Mouse (Mus musculus) Muller cell, postnatal 12 days (primary cell): ENCODE measurements at regions not wholly inside any gene's neighbourhood (a gene's known extent, or its start where the extent isn't known, plus 50 kb on each side); places are given as distances from the start of the nearest gene placed in this dataset.
"Not testable (repeated sequence)": the region's sequence is repeated elsewhere in the genome, so short reads cannot be mapped to it uniquely, and the experiment has no call there.

Source experiments
- DNase-seq: peaks from one replicate; pipeline ENCODE4 v3.0.0-alpha.2; 2015; ENCODE audit errors: inconsistent ontology term

GRCm38 (mm10) chr3:5806947-5807575, 56.5 kb downstream of the Gm8797 start:
- no peak for DNase-seq

GRCm38 (mm10) chr3:5811071-5811590, 60.5 kb downstream of the Gm8797 start:
- peak; percentile 97 for DNase-seq

- DNase-seq = not testable (repeated sequence)
Observed at GRCm38 (mm10) chr3:5820243-5820642, 69.6 kb downstream of the Gm8797 start.

- DNase-seq = not testable (repeated sequence)
Observed at GRCm38 (mm10) chr3:5860237-5860636, 109.6 kb downstream of the Gm8797 start.

- no peak for DNase-seq
Observed at GRCm38 (mm10) chr3:5870407-5870806, 119.8 kb downstream of the Gm8797 start.

GRCm38 (mm10) chr3:5879113-5879512, 128.5 kb downstream of the Gm8797 start:
- no peak for DNase-seq

- DNase-seq = no peak
Observed at GRCm38 (mm10) chr3:5917536-5917935, 166.9 kb downstream of the Gm8797 start.

GRCm38 (mm10) chr3:5950243-5950642, 199.6 kb downstream of the Gm8797 start:
- DNase-seq = not testable (repeated sequence)

GRCm38 (mm10) chr3:5989011-5989645, 238.5 kb downstream of the Gm8797 start:
- not testable (repeated sequence) for DNase-seq

- no peak for DNase-seq
Observed at GRCm38 (mm10) chr3:6004423-6004822, 253.8 kb downstream of the Gm8797 start.

- no peak for DNase-seq
Observed at GRCm38 (mm10) chr3:6018749-6019148, 268.1 kb downstream of the Gm8797 start.

- not testable (repeated sequence) for DNase-seq
Observed at GRCm38 (mm10) chr3:6041325-6041724, 290.7 kb downstream of the Gm8797 start.

- no peak for DNase-seq
Observed at GRCm38 (mm10) chr3:6049472-6050045, 299.0 kb downstream of the Gm8797 start.

- DNase-seq = no peak
Observed at GRCm38 (mm10) chr3:6051901-6052300, 301.3 kb downstream of the Gm8797 start.

- DNase-seq = no peak
Observed at GRCm38 (mm10) chr3:6083855-6084254, 333.2 kb downstream of the Gm8797 start.

GRCm38 (mm10) chr3:6087267-6087666, 336.7 kb downstream of the Gm8797 start:
- no peak for DNase-seq

- peak; percentile 18 for DNase-seq
Observed at GRCm38 (mm10) chr3:6093931-6094330, 343.3 kb downstream of the Gm8797 start.

- not testable (repeated sequence) for DNase-seq
Observed at GRCm38 (mm10) chr3:6094410-6094809, 343.8 kb downstream of the Gm8797 start.

- DNase-seq = no peak
Observed at GRCm38 (mm10) chr3:6100863-6101262, 350.3 kb downstream of the Gm8797 start.

- DNase-seq = no peak
Observed at GRCm38 (mm10) chr3:6102866-6103265, 352.3 kb downstream of the Gm8797 start.

GRCm38 (mm10) chr3:6106659-6107058, 356.1 kb downstream of the Gm8797 start:
- no peak for DNase-seq

GRCm38 (mm10) chr3:6107377-6108155, 357.0 kb downstream of the Gm8797 start:
- DNase-seq = no peak
